Mouse (Mus musculus): ENCODE measurements around the gene Hcst.

Gene Hcst

GRCm38 (mm10) chr7:30419561-30420499 is at the start of gene Hcst:
Gene Hcst, minus strand, starts transcription at chr7:30419854.
- peak; percentile 49 for DNase-seq

DNA sequence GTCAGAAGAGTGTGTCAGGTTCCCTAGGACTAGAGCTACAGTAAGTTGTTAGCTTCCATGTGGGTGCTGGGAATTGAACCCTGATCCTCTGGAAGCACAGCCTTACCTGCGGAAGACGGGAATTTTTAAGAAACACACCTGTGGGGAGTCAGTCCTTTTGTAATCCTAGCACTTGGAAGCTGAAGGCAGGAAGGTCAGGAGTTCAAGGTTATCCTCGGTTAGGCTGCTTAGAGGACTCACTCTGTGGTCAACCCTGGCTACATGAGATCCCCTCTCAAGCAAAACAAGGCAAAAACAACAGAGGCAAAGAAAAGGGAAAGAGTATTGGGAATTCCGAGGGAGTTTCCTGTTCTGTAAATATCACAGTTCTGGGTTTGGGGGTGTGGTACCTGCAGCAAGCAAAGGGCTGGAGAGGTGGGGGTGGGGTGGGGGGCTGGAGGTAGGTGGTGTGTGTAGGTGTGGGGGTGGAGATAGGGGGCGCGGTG is 45.2 kb upstream of the Hcst start:
- DNase-seq = no peak

DNA sequence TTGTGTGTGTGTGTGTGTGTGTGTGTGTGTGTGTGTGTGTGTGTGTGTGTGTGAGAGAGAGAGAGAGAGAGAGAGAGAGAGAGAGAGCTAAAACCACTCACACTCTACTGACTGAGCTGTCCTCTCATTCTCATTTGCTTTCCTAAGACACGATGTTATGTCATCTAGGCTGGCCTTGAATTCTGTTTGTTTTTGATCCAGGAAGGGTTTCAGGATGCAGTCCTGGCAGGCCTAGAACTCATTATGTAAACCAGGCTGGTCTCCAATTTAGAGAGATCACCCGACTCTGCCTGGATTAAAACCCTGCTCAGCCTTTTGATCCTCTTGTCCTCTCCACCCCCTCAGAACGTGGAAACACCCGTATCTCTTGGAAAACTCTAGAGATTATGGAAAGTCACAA is 44.3 kb upstream of the Hcst start:
- DNase-seq = no peak

DNA sequence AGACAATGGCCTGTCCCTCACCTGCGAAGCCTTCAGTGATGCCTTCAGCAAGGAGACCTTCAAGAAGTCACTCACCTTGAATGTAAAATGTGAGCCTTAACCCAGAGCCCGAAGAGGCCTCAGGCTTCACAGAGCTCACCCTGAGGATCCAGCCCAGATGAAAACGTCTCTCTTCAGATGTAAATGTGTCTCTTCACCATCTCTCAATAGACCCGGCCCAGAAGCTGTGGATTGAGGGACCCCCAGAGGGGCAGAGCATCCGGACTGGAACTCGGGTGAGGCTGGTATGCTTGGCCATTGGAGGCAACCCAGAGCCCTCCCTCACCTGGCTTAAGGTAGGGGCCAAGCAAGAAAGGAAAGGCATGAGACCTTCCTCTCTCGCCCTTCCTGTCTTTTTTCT is 43.9 kb upstream of the Hcst start:
- no peak for DNase-seq

GRCm38 (mm10) chr7:30459484-30459883 is 39.8 kb upstream of the Hcst start:
- DNase-seq = no peak

- no peak for DNase-seq
These were observed 38.1 kb upstream of the Hcst start, which contains the start of the genes Kirrel2 and Nphs1 for GRCm38 (mm10) chr7:30457629-30458330. Gene Kirrel2, minus strand, starts transcription at chr7:30457690. Gene Nphs1, plus strand, starts transcription at chr7:30458315.

DNA sequence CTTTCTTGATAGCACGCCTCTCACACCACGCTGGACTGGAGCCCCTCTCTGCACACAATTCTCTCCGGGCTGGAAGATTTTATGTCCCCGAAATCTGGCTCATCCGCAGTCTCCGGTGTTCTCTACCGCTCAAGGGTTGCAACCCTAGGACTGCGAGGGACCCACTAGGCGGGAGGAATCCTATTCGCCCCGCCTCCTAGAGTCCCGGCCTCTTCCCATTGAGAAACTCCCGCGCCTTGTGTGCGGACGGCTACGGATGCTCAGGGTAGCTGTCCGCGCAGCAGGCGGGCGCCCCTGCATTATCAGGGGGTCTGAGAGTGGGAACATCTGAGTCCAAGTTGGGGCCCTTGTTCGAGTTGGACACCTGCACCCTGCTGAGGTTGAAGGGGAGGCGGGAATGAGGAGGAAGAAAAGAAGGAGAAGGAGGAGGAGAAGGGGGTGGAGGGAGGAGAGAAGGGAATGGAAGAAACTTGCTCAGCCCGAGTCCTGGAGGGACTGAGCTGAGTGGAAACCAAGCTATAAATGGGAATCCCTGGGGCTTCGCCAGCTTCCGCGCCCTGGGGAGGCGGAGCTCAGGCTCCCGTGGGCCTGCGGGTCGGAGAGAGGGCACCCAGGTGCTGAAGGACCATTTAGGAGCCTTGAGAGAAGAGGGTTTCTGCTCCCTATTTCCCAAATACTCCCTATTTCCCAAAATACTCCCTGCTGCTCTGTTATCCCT is 37.4 kb upstream of the Hcst start:
- no peak for DNase-seq

- DNase-seq = no peak
These were observed 36.8 kb upstream of the Hcst start for GRCm38 (mm10) chr7:30456487-30456886.

DNA sequence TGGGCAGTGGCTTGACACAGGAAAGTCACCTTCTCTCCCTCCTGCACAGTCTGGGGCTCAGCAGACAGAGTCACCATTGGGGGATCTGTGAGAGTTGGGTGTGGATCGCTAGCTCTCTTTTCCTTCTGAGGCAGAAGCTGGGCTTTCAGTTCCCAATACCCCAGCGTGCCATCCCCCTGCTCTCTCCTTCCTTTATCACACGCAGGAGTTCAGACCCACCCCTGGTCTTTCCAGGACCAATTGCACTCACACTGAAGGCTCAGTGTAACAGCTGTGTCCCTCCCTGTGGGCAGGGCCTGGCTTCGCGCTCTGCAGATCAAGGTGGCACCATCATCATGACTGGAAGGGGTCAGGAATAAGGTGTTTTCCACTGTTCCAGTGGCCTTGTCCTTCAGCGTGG is 34.6 kb upstream of the Hcst start:
- no peak for DNase-seq

GRCm38 (mm10) chr7:30453766-30454165 is 34.1 kb upstream of the Hcst start:
- DNase-seq = peak; percentile 76

DNA sequence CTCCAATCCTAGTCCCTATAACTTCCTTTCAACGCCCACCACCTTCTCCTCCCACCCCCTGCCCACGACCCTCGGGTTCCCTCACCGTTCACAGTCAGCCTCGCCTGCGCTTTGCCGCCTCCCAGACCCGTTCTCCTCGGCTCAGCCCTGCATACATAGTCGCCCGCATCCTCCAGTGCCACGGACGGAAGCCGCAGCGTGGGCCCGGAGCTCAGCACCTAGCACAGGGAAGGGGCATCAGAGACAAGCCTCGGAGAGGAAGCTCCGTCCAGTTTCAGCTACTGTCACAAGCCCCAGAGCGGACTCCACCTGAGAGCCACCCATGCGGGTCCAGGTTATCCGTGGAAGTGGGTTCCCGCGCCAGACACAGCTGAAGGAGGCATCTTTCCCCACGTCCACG is 33.7 kb upstream of the Hcst start:
- no peak for DNase-seq

DNA sequence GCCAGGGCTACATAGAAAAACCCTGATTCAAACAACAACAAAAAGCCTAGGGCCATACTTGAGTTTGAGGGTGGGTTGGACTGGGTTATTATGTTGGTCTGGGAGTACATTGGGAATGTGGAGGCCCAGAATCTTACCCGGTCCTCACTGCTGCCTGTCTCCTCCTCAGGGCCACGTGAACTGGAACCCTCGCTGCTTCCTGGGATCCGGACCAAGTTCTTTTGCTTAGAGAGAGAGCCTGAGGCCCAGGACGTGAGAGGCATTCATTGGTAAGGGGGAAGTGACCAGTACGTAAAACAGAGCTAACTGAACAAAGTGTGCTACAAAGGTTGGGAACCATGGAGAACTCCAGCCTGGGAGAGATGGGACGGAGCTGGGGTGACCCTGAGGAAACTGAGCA is 30.6 kb upstream of the Hcst start:
- no peak for DNase-seq

- peak; percentile 50 for DNase-seq
These were observed 25.5 kb upstream of the Hcst start, which contains the start of gene Aplp1 for GRCm38 (mm10) chr7:30444971-30445751. Gene Aplp1, minus strand, starts transcription at chr7:30445535.

DNA sequence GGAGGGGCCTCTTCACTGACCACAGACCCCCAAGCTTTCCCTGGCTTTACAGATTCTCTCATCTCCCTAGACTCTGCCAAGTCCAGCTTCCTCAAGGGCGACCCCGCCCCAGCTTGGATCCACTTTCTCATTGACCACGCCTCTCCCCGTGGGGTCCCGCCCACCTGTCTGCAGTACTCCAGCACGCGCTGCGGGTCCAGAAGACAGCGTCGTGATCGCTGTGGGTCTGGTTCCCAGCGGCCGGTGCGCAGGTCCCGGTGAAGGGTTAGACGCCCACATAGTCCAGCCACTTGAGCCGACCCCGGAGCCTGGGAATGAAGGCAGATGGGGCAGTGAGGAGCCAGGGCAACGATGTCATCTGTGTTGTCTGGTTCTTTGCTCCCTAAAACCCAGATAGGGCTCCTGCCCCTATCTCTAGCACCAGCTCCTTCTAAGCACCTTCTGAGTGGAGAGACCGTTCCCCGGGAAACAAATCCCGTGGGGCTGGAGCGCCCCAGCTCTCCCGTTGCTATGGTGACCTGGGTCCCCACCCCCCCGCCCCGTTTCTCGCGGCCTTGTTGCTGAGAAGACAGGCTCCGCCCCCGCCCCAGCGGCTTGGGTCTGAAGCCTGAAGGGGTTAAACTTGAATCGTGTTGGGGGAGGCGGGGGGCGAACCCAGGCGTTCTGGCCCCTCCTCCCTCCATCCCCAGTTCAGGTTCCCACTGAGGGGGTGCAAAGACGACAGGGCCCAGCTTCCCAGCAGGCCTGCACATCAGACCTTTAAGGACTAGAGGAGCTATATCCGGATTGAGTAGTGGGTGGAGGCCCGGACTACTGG is 24.7 kb upstream of the Hcst start:
- peak; percentile 49 for DNase-seq

DNA sequence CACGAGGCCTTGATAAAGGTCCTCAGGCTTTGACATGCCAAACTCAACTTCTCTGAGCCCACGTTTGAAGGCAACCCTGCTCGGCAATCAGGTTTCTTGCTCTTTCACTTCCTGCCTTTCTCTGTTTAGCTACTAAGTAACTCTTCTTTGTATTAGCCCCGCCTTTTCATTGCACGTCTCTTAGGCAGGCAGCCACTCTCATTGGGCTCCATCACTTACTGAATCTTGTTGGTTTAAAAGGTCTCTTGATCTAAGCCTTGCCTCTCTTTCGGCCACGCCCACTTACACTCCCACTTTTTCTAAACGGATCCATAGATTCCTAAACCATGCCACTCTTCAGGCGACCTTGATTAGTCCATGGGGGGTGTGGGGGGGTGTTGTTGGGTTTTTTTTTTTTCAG is 24.0 kb upstream of the Hcst start:
- DNase-seq = no peak

DNA sequence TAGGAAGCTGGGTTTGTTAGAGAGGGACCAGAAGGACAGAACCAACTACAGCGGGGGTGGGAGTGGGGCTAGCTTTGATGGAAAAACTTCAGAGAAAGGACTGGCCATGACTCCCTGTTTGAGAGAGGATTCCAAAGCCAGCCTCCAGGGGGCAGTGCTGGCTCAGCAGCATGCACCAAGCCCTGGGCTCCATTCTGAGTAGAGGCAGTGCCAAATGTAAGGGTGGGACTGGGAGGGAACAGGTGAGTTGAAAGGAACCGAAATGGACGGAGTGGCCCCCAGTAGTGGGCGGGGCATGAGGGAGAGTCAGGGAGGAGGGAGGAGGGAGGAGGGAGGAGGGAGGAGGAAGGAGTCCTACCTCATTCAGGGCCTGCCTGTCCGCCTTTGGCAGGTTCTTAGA is 21.0 kb upstream of the Hcst start:
- peak; percentile 57 for DNase-seq

GRCm38 (mm10) chr7:30439734-30440133 is 20.1 kb upstream of the Hcst start:
- DNase-seq = no peak

GRCm38 (mm10) chr7:30436879-30437278 is 17.2 kb upstream of the Hcst start:
- no peak for DNase-seq

DNA sequence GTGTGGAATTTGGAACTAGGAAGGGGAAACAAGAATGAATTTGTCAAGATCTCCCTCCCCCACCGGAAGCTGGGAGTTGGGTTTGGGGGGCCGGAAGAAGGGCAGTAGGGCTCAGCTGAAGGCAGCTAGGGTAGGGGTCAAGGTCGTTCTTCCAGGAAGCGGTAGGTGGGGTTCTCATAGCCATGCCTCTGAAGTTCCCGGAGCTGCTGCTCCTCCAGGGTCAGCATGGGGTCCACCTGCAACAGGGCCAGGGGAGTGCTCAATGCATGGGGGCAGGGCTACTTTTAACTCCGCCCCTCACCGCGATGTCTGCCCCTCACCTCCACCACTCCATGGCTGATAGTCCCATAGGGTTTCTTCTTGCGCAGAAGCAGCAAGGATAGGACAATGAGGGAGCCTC is 15.5 kb upstream of the Hcst start:
- no peak for DNase-seq

DNA sequence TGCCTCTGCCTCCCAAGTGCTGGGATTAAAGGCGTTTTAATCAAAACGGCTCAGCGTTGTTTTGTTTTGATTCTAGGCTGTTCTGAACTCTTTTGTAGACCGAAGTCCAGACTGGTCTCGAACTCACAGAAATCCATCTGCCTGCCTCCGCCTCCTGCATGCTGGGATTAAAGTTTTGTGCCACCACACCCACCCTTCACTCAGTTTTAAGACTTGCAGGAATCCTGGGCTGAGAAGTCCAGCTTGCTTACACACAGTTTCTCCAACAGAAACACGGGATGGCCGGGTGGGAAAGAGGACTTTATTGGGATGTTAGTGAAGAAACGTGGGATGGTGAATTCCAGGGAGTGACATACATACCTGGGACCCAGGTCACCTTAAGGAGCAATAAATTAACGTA is 15.0 kb upstream of the Hcst start:
- no peak for DNase-seq

- DNase-seq = peak; percentile 57
These were observed 14.6 kb upstream of the Hcst start for GRCm38 (mm10) chr7:30434238-30434637.
